Mouse (Mus musculus) MEL (cell line): Measurements from ENCODE around the gene Tfpi. TPM values are rescaled to one million over a fixed set of nuclear protein-coding genes. Genes with fewer than 3 reads are reported as not detected.

ENCODE experiments used
- DNase-seq: peaks from one replicate; pipeline ENCODE4 v3.0.0; 2011; ENCODE audit warnings: low read depth, low spot score
- H3K27ac ChIP-seq: 2 replicates; pipeline ENCODE4 v1.5.1; 2012; ENCODE audit warnings: low read depth, mild to moderate bottlenecking, control low read depth, low read length, moderate library complexity; ENCODE audit not compliant: control insufficient read depth
- H3K27me3 ChIP-seq, 2 experiments: fragments of 150-350 bp in 1 of 2; sonication (generic) in 1 of 2; 2 replicates each; pipeline ENCODE4 v1.6.1; 2012; ENCODE audit warnings: low read length in 2 of 2, mild to moderate bottlenecking in 2 of 2, improper control_type of control experiment in 1 of 2, moderate library complexity in 1 of 2; ENCODE audit not compliant: insufficient read depth in 2 of 2, control insufficient read depth in 1 of 2
- H3K36me3 ChIP-seq, 2 experiments: 2 replicates each; pipeline ENCODE4 v1.6.1; 2012 to 2014; ENCODE audit warnings: low read length in 2 of 2, improper control_type of control experiment in 1 of 2, inconsistent platforms in 1 of 2, mild to moderate bottlenecking in 1 of 2; ENCODE audit not compliant: insufficient read depth in 2 of 2, control insufficient read depth in 1 of 2
- H3K4me1 ChIP-seq, 2 experiments: fragments of 150-350 bp in 1 of 2; sonication (generic) in 1 of 2; 2 replicates each; pipeline ENCODE4 v1.6.1; 2012; ENCODE audit warnings: low read length in 2 of 2, improper control_type of control experiment in 1 of 2, mild to moderate bottlenecking in 1 of 2; ENCODE audit not compliant: insufficient read depth in 2 of 2, control insufficient read depth in 1 of 2
- H3K4me3 ChIP-seq, 2 experiments: fragments of 150-350 bp in 1 of 2; sonication (generic) in 1 of 2; 2 replicates each; pipeline ENCODE4 v1.5.1; 2012; ENCODE audit warnings: low read depth in 2 of 2, low read length in 2 of 2, mild to moderate bottlenecking in 2 of 2, moderate library complexity in 2 of 2, control low read depth in 1 of 2, improper control_type of control experiment in 1 of 2; ENCODE audit not compliant: control insufficient read depth in 1 of 2, insufficient read depth in 1 of 2
- H3K79me2 ChIP-seq: 2 replicates; pipeline ENCODE4 v1.6.1; 2012; ENCODE audit warnings: mild to moderate bottlenecking, low read length, moderate library complexity; ENCODE audit not compliant: control insufficient read depth, poor library complexity, insufficient read depth
- H3K9ac ChIP-seq: 2 replicates; pipeline ENCODE4 v1.6.1; 2012; ENCODE audit warnings: low read depth, mild to moderate bottlenecking, control low read depth, low read length, moderate library complexity; ENCODE audit not compliant: control insufficient read depth, poor library complexity, severe bottlenecking
- H3K9me3 ChIP-seq: fragments of 150-350 bp; sonication (generic); replicated peaks from 2 replicates; pipeline ENCODE4 v1.6.1; 2012; ENCODE audit warnings: mild to moderate bottlenecking, low read length, improper control_type of control experiment, moderate library complexity; ENCODE audit not compliant: insufficient read depth
- BHLHE40 ChIP-seq: IDR thresholded peaks from 2 replicates; pipeline ENCODE4 v1.6.1; 2012; ENCODE audit warnings: low read depth, mild to moderate bottlenecking, inconsistent platforms, low read length, improper control_type of control experiment, borderline replicate concordance
- CHD1 ChIP-seq: IDR thresholded peaks from 2 replicates; pipeline ENCODE4 v1.6.1; 2012; ENCODE audit warnings: low read depth, mild to moderate bottlenecking, inconsistent platforms, low read length, improper control_type of control experiment
- CHD2 ChIP-seq: IDR thresholded peaks from 2 replicates; pipeline ENCODE4 v1.6.1; 2011; ENCODE audit warnings: low read length, improper control_type of control experiment
- CTCF ChIP-seq, 3 experiments: IDR thresholded peaks in 2 of 3; conservative IDR thresholded peaks in 1 of 3; 2 replicates each; pipeline ENCODE4 v1.5.1; 2011 to 2012; ENCODE audit warnings: low read length in 3 of 3, low read depth in 2 of 3, mild to moderate bottlenecking in 2 of 3, improper control_type of control experiment in 1 of 3, inconsistent platforms in 1 of 3, mixed read lengths in 1 of 3, moderate library complexity in 1 of 3; ENCODE audit not compliant: control insufficient read depth in 1 of 3, insufficient read depth in 1 of 3, poor library complexity in 1 of 3, severe bottlenecking in 1 of 3
- EP300 ChIP-seq, 2 experiments: IDR thresholded peaks; 2 replicates each; pipeline ENCODE4 v1.6.1; 2011; ENCODE audit warnings: improper control_type of control experiment in 2 of 2, low read length in 2 of 2, low read depth in 1 of 2, mild to moderate bottlenecking in 1 of 2
- JUND ChIP-seq: IDR thresholded peaks from 2 replicates; pipeline ENCODE4 v1.6.1; 2011; ENCODE audit warnings: low read depth, mild to moderate bottlenecking, improper control_type of control experiment, low read length
- KAT2A ChIP-seq: conservative IDR thresholded peaks from 2 replicates; pipeline ENCODE4 v1.6.1; 2012; ENCODE audit warnings: low read depth, low read length, improper control_type of control experiment, inconsistent platforms
- MAZ ChIP-seq: IDR thresholded peaks from 2 replicates; pipeline ENCODE4 v1.6.1; 2012; ENCODE audit warnings: low read depth, mild to moderate bottlenecking, inconsistent platforms, low read length, improper control_type of control experiment
- MXI1 ChIP-seq: IDR thresholded peaks from 2 replicates; pipeline ENCODE4 v1.6.1; 2011; ENCODE audit warnings: mild to moderate bottlenecking, low read depth, low read length, improper control_type of control experiment
- MYB ChIP-seq: IDR thresholded peaks from 2 replicates; pipeline ENCODE4 v1.6.1; 2011; ENCODE audit warnings: mild to moderate bottlenecking, low read depth, low read length, improper control_type of control experiment
- MYC ChIP-seq: IDR thresholded peaks from 2 replicates; pipeline ENCODE4 v1.6.1; 2011; ENCODE audit warnings: low read depth, mild to moderate bottlenecking, low read length, improper control_type of control experiment, moderate library complexity
- NRF1 ChIP-seq: IDR thresholded peaks from 2 replicates; pipeline ENCODE4 v1.6.1; 2014; ENCODE audit warnings: low read depth, mild to moderate bottlenecking, inconsistent platforms, low read length, improper control_type of control experiment, moderate library complexity; ENCODE audit not compliant: poor library complexity, insufficient read depth, severe bottlenecking
- POLR2AphosphoS2 ChIP-seq: IDR thresholded peaks from 2 replicates; pipeline ENCODE4 v1.6.1; 2011; ENCODE audit warnings: low read length, improper control_type of control experiment
- RAD21 ChIP-seq: IDR thresholded peaks from 2 replicates; pipeline ENCODE4 v1.6.1; 2011; ENCODE audit warnings: mild to moderate bottlenecking, low read depth, low read length, improper control_type of control experiment
- SMC3 ChIP-seq: IDR thresholded peaks from 2 replicates; pipeline ENCODE4 v1.6.1; 2011; ENCODE audit warnings: low read depth, low read length, improper control_type of control experiment
- TBP ChIP-seq: IDR thresholded peaks from 2 replicates; pipeline ENCODE4 v1.8.0; 2011; ENCODE audit warnings: low read depth, low read length, improper control_type of control experiment
- UBTF ChIP-seq: IDR thresholded peaks from 2 replicates; pipeline ENCODE4 v1.6.1; 2012; ENCODE audit warnings: low read depth, mild to moderate bottlenecking, inconsistent platforms, low read length, improper control_type of control experiment, moderate library complexity, borderline replicate concordance; ENCODE audit not compliant: insufficient read depth
- USF1 ChIP-seq: IDR thresholded peaks from 2 replicates; pipeline ENCODE4 v1.6.1; 2014; ENCODE audit warnings: low read depth, mild to moderate bottlenecking, inconsistent platforms, low read length, improper control_type of control experiment, moderate library complexity
- USF2 ChIP-seq, 2 experiments: IDR thresholded peaks; 2 replicates each; pipeline ENCODE4 v1.6.1; 2011 to 2012; ENCODE audit warnings: improper control_type of control experiment in 2 of 2, low read length in 2 of 2, borderline replicate concordance in 1 of 2, inconsistent platforms in 1 of 2, low read depth in 1 of 2, mild to moderate bottlenecking in 1 of 2; ENCODE audit not compliant: insufficient read depth in 1 of 2
- ZC3H11A ChIP-seq: IDR thresholded peaks from 2 replicates; pipeline ENCODE4 v1.6.1; 2012; ENCODE audit warnings: low read depth, mild to moderate bottlenecking, inconsistent platforms, low read length, improper control_type of control experiment
- ZKSCAN1 ChIP-seq: IDR thresholded peaks from 2 replicates; pipeline ENCODE4 v1.6.1; 2012; ENCODE audit warnings: low read depth, mild to moderate bottlenecking, inconsistent platforms, low read length, improper control_type of control experiment, moderate library complexity
- ZNF384 ChIP-seq: IDR thresholded peaks from 2 replicates; pipeline ENCODE4 v1.6.1; 2012; ENCODE audit warnings: low read depth, mild to moderate bottlenecking, inconsistent platforms, low read length, improper control_type of control experiment
- polyA plus RNA-seq, 2 experiments: library from polyadenylated mRNA; stranded (reverse) in 1 of 2; unstranded in 1 of 2; fragments of >175 nt in 1 of 2; fragments of >200 nt in 1 of 2; gene quantifications; 2 replicates each; pipeline versions ENCODE4 v1.2.1 to v1.2.4; 2012; ENCODE audit warnings: low replicate concordance in 2 of 2, low read depth in 1 of 2; ENCODE audit not compliant: insufficient read length in 2 of 2, insufficient read depth in 1 of 2, missing spikeins in 1 of 2
- total RNA-seq: library from RNA; depleted of rRNA; stranded (reverse); fragments of 300-350 nt; gene quantifications from 2 replicates; pipeline ENCODE4 v1.2.3, GENCODE M21; 2012

The Tfpi gene
- total and polyA plus RNA-seq, 3 experiments, result 1.1 to 2.5 TPM; not detected in 1

GRCm38 (mm10) chr2:84455236-84455799, 21.3 kb downstream of the Tfpi start:
- H3K27ac ChIP-seq, result no peak overlapping the region
- H3K9ac ChIP-seq, result no peak overlapping the region
- DNase-seq, result peak; percentile 88

GRCm38 (mm10) chr2:84454551-84455235, 21.9 kb downstream of the Tfpi start:
- no peaks in the 10 kb centered on the region for H3K79me2 ChIP-seq
- no peak overlapping the region for H3K9ac ChIP-seq
- no peak for TF ChIP-seq CHD1
- TF ChIP-seq JUND, result 0 out of 2 replicates have a peak, but pooled peaks have one; percentile 72
- no peaks in the 10 kb centered on the region for H3K36me3 ChIP-seq
- no peak overlapping the region for H3K27ac ChIP-seq
- no peak overlapping the region for H3K4me3 ChIP-seq
- H3K9me3 ChIP-seq, result no peaks in the 10 kb centered on the region
- peaks cover 3 to 5% of the 10 kb centered on the region in 2 experiments; a peak in 2 of 4 replicates for H3K27me3 ChIP-seq
- DNase-seq, result peak; percentile 4
- H3K4me1 ChIP-seq, result no peaks in the 10 kb centered on the region

More at GRCm38 (mm10) chr2:84455236-84455799, 21.3 kb downstream of the Tfpi start:
- no peaks in the 10 kb centered on the region for H3K4me1 ChIP-seq
- no peaks in the 10 kb centered on the region for H3K79me2 ChIP-seq
- H3K36me3 ChIP-seq, result no peaks in the 10 kb centered on the region
- H3K9me3 ChIP-seq, result no peaks in the 10 kb centered on the region
- H3K27me3 ChIP-seq, result peaks cover 2 to 5% of the 10 kb centered on the region in 2 experiments; a peak in 2 of 4 replicates
- peak; percentile 76 for TF ChIP-seq ZC3H11A
- peak; percentile 82 for TF ChIP-seq RAD21
- TF ChIP-seq CTCF (IDR thresholded peaks at IDR 0.05 in 2 of 3, conservative IDR thresholded peaks at IDR 0.05 in 1 of 3; ENCODE audit: control insufficient read depth in 1 of 3, insufficient read depth in 1 of 3, low read depth in 2 of 3, low read length in 3 of 3, poor library complexity in 1 of 3, severe bottlenecking in 1 of 3), result peak; percentile 49 to 74 (median 56)
- TF ChIP-seq EP300 (IDR thresholded peaks at IDR 0.05; ENCODE audit: low read depth in 1 of 2, low read length in 2 of 2), result no peak
- peak; percentile 74 for TF ChIP-seq SMC3
- TF ChIP-seq, all 39 proteins: peak for 4
- no peak overlapping the region for H3K4me3 ChIP-seq

- H3K79me2 ChIP-seq, result no peaks in the 10 kb centered on the region
- H3K27me3 ChIP-seq, result peaks cover 1 to 5% of the 10 kb centered on the region in 2 experiments; a peak in 2 of 4 replicates
- no peak overlapping the region for H3K9ac ChIP-seq
- no peaks in the 10 kb centered on the region for H3K36me3 ChIP-seq
- no peaks in the 10 kb centered on the region for H3K9me3 ChIP-seq
- H3K27ac ChIP-seq, result no peak overlapping the region
- no peaks in the 10 kb centered on the region for H3K4me1 ChIP-seq
- no peak overlapping the region for H3K4me3 ChIP-seq
- DNase-seq, result peak; percentile 62
- TF ChIP-seq KAT2A, result no peak
- TF ChIP-seq MYC, result peak; percentile 71; the same call in 1 of the 2 replicates
- no peak for TF ChIP-seq JUND
- no peak for TF ChIP-seq NRF1
- no peak for TF ChIP-seq MAZ
- no peak for TF ChIP-seq POLR2AphosphoS2
- TF ChIP-seq MXI1, result no peak
- no peak for TF ChIP-seq USF1
- no peak for TF ChIP-seq TBP
- TF ChIP-seq ZKSCAN1, result no peak
- TF ChIP-seq MYB, result no peak
- TF ChIP-seq CTCF (IDR thresholded peaks at IDR 0.05 in 2 of 3, conservative IDR thresholded peaks at IDR 0.05 in 1 of 3; ENCODE audit: control insufficient read depth in 1 of 3, insufficient read depth in 1 of 3, low read depth in 2 of 3, low read length in 3 of 3, poor library complexity in 1 of 3, severe bottlenecking in 1 of 3), result peak in 2 of 3 experiments; percentile 43 to 67; a peak in 4 of 6 replicates
- TF ChIP-seq USF2 (IDR thresholded peaks at IDR 0.05; ENCODE audit: borderline replicate concordance in 1 of 2, insufficient read depth in 1 of 2, low read depth in 1 of 2, low read length in 2 of 2), result no peak
- TF ChIP-seq UBTF, result no peak
- TF ChIP-seq ZC3H11A, result 0 out of 2 replicates have a peak, but pooled peaks have one; percentile 47
- TF ChIP-seq CHD2, result no peak
- TF ChIP-seq BHLHE40, result no peak
- TF ChIP-seq EP300 (IDR thresholded peaks at IDR 0.05; ENCODE audit: low read depth in 1 of 2, low read length in 2 of 2), result no peak
- no peak for TF ChIP-seq ZNF384
Measured at GRCm38 (mm10) chr2:84454051-84454450, 22.5 kb downstream of the Tfpi start.
